Mouse (Mus musculus) naive thymus-derived CD4-positive, alpha-beta T cell, adult 2 months (primary cell): Measurements from ENCODE around the gene Cabin1.

Source experiments
- DNase-seq: peaks from one replicate; pipeline ENCODE4 v3.0.0-alpha.2; 2011; ENCODE audit warnings: low read depth

The Cabin1 gene

GRCm38 (mm10) chr10:75635693-75636055 is 128.5 kb downstream of the Cabin1 start:
- DNase-seq = peak; percentile 86

GRCm38 (mm10) chr10:75635019-75635692 is 129.0 kb downstream of the Cabin1 start:
- DNase-seq = no peak

- no peak for DNase-seq
Measured at GRCm38 (mm10) chr10:75634610-75635009, 129.5 kb downstream of the Cabin1 start.

- DNase-seq = no peak
Measured at GRCm38 (mm10) chr10:75633576-75634139, 130.5 kb downstream of the Cabin1 start.

GRCm38 (mm10) chr10:75633048-75633447 is 131.1 kb downstream of the Cabin1 start:
- no peak for DNase-seq

- no peak for DNase-seq
Measured at GRCm38 (mm10) chr10:75632633-75633032, 131.5 kb downstream of the Cabin1 start.

- no peak for DNase-seq
Measured at GRCm38 (mm10) chr10:75627490-75627889, 136.7 kb downstream of the Cabin1 start.

- no peak for DNase-seq
Measured at GRCm38 (mm10) chr10:75626991-75627390, 137.2 kb downstream of the Cabin1 start.

- no peak for DNase-seq
Measured at GRCm38 (mm10) chr10:75625920-75626319, 138.2 kb downstream of the Cabin1 start.

GRCm38 (mm10) chr10:75620818-75621217 is 143.3 kb downstream of the Cabin1 start:
- DNase-seq = no peak

GRCm38 (mm10) chr10:75616044-75616443 is 148.1 kb downstream of the Cabin1 start:
- DNase-seq = no peak

GRCm38 (mm10) chr10:75610486-75610885 is 153.7 kb downstream of the Cabin1 start:
- no peak for DNase-seq

GRCm38 (mm10) chr10:75608975-75609374 is 155.2 kb downstream of the Cabin1 start:
- no peak for DNase-seq

GRCm38 (mm10) chr10:75607253-75607652 is 156.9 kb downstream of the Cabin1 start:
- DNase-seq = no peak

- DNase-seq = peak; percentile 59
Measured at GRCm38 (mm10) chr10:75605162-75605846, 158.8 kb downstream of the Cabin1 start.

- no peak for DNase-seq
Measured at GRCm38 (mm10) chr10:75600189-75600730, 163.9 kb downstream of the Cabin1 start.
